Mouse (Mus musculus) spleen, adult 2 months (tissue): Measurements from ENCODE around the gene Mlc1.

Experiments
- CTCF ChIP-seq: fragments of 200-500 bp; IDR thresholded peaks from 2 replicates; pipeline ENCODE4 v1.5.1; 2011; ENCODE audit warnings: mild to moderate bottlenecking, inconsistent platforms; ENCODE audit not compliant: insufficient read depth, insufficient read length, insufficient replicate concordance; ENCODE audit errors: extremely low read depth
- POLR2A ChIP-seq: fragments of 200-500 bp; IDR thresholded peaks from 2 replicates; pipeline ENCODE4 v1.6.1; 2011; ENCODE audit warnings: low read depth, low read length, inconsistent platforms

DNA sequence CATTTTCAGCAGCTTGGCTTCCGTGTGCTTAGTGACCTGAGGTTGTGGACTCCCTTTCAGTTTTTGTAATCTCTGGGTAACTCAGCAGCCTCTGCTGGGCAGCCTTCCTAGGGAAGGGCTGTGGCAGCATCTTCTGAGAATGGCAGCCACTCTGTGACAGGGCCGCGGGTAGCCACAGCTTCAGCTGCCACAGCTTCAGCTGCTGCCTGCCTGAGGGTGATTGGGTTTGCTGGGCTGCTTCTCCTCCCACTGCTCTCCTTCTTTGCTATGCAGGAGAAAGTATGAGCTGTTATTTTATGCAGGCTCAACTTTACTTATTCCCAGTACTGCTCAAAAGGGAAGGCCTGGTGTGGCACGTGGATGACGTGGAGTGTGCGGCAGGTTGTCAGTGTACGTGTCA, 28.2 kb upstream of the Mlc1 start:
- TF ChIP-seq CTCF (no peak), POLR2A (no peak)
